In genomic region chr13:100511860-100512364, GRCm38 (mm10) we compare ENCODE assay signal across 12 mouse cellular contexts. TPM values are rescaled to one million over a fixed set of nuclear protein-coding genes. Genes with fewer than 3 reads are reported as not detected.
"Had no signal": no experiment of that assay in that cellular context is flagged by ENCODE, and none has a peak within 500 bp of the region (broad histone marks: within the 10 kb centered on the region; RNA-seq: fewer than 3 reads in every experiment).

No protein-coding gene starts in this region.

- H3K4me2 ChIP-seq: limb, embryonic 12.5 days; midbrain, embryonic 11.5 days; midbrain, embryonic 15.5 days had no signal

- H3K27me3 ChIP-seq: limb, embryonic 12.5 days; midbrain, embryonic 15.5 days had no signal

- H3K27ac ChIP-seq: limb, embryonic 12.5 days; midbrain, embryonic 15.5 days had no signal

- H3K9me3 ChIP-seq: limb, embryonic 12.5 days; midbrain, embryonic 15.5 days had no signal

- H3K4me3 ChIP-seq: limb, embryonic 12.5 days; midbrain, embryonic 15.5 days had no signal

- H3K36me3 ChIP-seq: limb, embryonic 12.5 days; midbrain, embryonic 15.5 days had no signal

- ATAC-seq: hindbrain, embryonic 16.5 days; inflammation-experienced regulatory T-cells, adult 6 months; intestine, postnatal 0 days; midbrain, embryonic 15.5 days had no signal

- H3K9ac ChIP-seq: limb, embryonic 12.5 days; midbrain, embryonic 15.5 days had no signal

- H3K4me1 ChIP-seq: midbrain, embryonic 15.5 days had no signal

- DNase-seq: kidney, adult 8-10 months; kidney, postnatal 25 days; thymus, adult 2 months; thymus, postnatal 25 days had no signal

RNA-seq across cellular contexts. Expression of gene Ocln, which starts 40.6 kb away (rescaled TPM):
- total RNA-seq: megakaryocyte, adult 5-6 weeks had no signal

RNA-seq across cellular contexts. Expression of gene Naip1, which starts 59.2 kb away (rescaled TPM):
- polyA plus RNA-seq: inflammation-experienced regulatory T-cells, adult 6 months; kidney, embryonic 16.5 days; limb, embryonic 12.5 days; midbrain, embryonic 11.5 days had no signal
